Mouse (Mus musculus) bone marrow macrophage, adult 2 months (primary cell): ENCODE data around the gene Gm20716.

ENCODE experiments used
- CTCF ChIP-seq: IDR thresholded peaks from 2 replicates; pipeline ENCODE4 v1.5.1; 2012; ENCODE audit warnings: low read depth, mild to moderate bottlenecking, low read length, moderate library complexity
- POLR2A ChIP-seq: IDR thresholded peaks from 2 replicates; pipeline ENCODE4 v1.6.1; 2012; ENCODE audit warnings: mild to moderate bottlenecking, low read depth, low read length, borderline replicate concordance

GRCm38 (mm10) chr2:168161514-168161971, 68.6 kb downstream of the Gm20716 start:
- TF ChIP-seq CTCF (no peak), POLR2A (no peak)
